Mouse (Mus musculus): Measurements from ENCODE around the gene Pter. TPM values are rescaled to one million over a fixed set of nuclear protein-coding genes. Genes with fewer than 3 reads are reported as not detected.
A peak's percentile ranks its signal among the peaks of the same experiment; 100 is the strongest.

The Pter gene
- total RNA-seq (2021): 1 to 10 TPM; 5.7 to 7.2 TPM
- long read RNA-seq, experiment 1, partial matches to known transcripts: 0 of 9 reads
- long read RNA-seq, experiment 1, other reads (novel, unspliced or antisense): 3 of 9 reads
- long read RNA-seq, experiment 2, partial matches to known transcripts: 0 of 5 reads
- long read RNA-seq, experiment 2, other reads (novel, unspliced or antisense): 1 of 5 reads

DNA sequence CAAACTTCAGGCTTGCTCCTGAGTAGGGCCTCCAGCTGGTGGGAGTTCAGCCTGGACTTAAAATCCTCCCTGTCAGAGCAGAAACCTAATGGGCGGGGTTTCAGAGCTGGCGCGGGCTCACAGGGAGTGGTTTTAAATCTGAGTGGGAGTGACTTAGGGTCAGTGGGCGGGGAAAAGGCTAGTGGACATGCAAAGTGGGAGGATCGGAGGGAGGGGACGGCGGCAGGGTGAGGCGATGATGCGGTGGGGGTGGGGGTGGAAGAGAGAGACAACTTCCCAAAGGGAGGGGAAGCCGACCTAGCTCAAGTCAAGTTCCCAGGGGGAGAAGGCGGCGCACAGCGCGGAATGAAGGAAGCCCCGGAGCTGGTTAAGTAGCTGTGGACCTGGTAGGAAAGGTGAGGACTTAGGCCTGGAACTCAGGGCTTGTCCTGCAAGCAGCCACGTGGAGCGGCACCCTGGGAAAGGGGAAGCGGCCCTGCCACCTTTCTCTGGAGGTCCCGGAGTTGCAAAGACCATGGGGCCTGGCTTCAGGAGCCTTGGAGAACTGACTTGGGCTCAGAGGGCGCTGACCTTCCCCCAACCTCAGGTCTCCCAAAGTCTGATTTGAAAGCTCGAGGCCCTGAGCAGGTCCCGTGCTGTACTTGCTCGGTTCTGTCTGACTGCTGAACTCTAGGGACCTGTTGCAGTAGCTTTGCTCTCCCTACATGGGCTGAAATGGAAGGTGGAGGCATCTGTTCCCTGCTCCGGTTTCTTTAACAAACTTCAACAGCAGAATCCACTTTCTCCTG, at the start of gene Pter:
TSS of gene Pter (plus strand) at position 238 of the 788 bp plus-strand sequence.
- intact Hi-C loops (cut with DNase I; ENCODE audit: low total_unique reads): no loop called here
- DNase-seq: peak; percentile 88

GRCm38 (mm10) chr2:12874232-12874631, 49.6 kb upstream of the Pter start:
- no peak for DNase-seq
- intact Hi-C loops (cut with DNase I; ENCODE audit: low total_unique reads): no loop called here

GRCm38 (mm10) chr2:12879492-12879891, 44.3 kb upstream of the Pter start:
- intact Hi-C loops (cut with DNase I; ENCODE audit: low total_unique reads): no loop called here
- DNase-seq: no peak

DNA sequence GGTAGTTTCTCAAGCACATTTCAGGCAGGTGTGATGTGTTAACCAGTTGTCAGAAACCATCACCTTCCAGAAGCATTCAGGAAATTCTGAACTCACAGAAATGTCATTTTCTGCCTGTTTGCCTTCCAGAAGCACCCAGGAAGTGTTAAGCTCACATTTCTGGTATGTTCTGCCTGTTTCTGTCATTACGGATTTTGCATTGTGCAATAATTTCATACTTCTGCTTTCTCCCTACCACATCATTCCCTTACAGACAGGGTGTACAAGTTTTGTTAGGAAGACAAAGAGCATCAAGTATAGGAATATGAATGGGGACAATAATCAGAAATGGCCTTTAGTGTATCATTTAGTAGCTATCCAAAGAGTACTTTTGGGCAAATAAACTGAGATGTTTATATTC, 42.8 kb upstream of the Pter start:
- intact Hi-C loops (cut with DNase I; ENCODE audit: low total_unique reads): no loop called here

GRCm38 (mm10) chr2:12883276-12883914, 40.4 kb upstream of the Pter start:
- no peak for DNase-seq
- intact Hi-C loops (cut with DNase I; ENCODE audit: low total_unique reads): no loop called here

More for the DNA sequence above, 42.8 kb upstream of the Pter start:
- DNase-seq: no peak

DNA sequence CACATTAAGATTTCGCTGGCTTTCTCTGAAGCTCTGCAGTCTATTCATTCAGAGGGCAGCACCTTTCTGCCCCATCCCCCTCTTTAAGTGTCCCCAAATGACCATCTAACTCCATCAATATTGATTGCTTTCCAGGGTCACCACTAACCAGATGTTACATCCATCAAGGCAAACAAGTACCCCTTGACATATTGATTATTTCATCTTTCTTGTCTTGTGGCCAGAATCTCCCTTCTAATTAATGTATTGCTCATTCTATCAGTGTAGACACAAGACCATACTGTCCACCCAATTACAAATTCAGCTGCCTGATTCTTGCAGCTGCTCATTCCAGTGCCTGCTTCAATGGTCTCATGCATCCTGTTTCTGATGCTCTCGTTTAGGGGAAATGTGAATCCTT, 36.8 kb upstream of the Pter start:
- intact Hi-C loops (cut with DNase I; ENCODE audit: low total_unique reads): no loop called here
- DNase-seq: no peak

- intact Hi-C loops (cut with DNase I; ENCODE audit: low total_unique reads): no loop called here
- DNase-seq: no peak
These were observed 18.1 kb upstream of the Pter start for GRCm38 (mm10) chr2:12905786-12906185.

DNA sequence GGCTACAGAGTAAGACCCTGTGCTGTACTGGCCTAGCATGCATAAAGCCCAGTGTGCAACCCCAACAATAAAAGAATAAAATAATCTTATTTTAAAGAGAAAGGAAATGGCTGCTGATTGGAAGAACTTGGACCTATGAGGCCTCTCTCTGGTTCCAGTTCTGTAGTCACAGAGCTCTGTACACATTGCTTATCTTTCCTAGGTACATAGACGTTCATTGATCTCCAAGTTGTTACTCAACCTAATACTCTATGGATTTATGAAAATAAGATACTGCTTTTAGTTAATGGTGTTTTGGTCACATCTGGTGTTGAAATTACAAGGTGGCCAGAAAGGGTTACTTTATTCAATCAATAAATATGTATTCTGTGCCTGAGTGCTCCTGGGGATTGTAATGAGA, 1.8 kb downstream of the Pter start:
- intact Hi-C loops (cut with DNase I; ENCODE audit: low total_unique reads): no loop called here
- no peak for DNase-seq

- intact Hi-C loops (cut with DNase I; ENCODE audit: low total_unique reads): no loop called here
- DNase-seq: no peak
These were observed 6.5 kb downstream of the Pter start for GRCm38 (mm10) chr2:12930338-12930737.

- intact Hi-C loops (cut with DNase I; ENCODE audit: low total_unique reads): no loop called here
- DNase-seq: no peak
These were observed 10.1 kb downstream of the Pter start for GRCm38 (mm10) chr2:12933905-12934304.

- intact Hi-C loops (cut with DNase I; ENCODE audit: low total_unique reads): no loop called here
- DNase-seq: no peak
These were observed 11.4 kb downstream of the Pter start for GRCm38 (mm10) chr2:12935286-12935685.

DNA sequence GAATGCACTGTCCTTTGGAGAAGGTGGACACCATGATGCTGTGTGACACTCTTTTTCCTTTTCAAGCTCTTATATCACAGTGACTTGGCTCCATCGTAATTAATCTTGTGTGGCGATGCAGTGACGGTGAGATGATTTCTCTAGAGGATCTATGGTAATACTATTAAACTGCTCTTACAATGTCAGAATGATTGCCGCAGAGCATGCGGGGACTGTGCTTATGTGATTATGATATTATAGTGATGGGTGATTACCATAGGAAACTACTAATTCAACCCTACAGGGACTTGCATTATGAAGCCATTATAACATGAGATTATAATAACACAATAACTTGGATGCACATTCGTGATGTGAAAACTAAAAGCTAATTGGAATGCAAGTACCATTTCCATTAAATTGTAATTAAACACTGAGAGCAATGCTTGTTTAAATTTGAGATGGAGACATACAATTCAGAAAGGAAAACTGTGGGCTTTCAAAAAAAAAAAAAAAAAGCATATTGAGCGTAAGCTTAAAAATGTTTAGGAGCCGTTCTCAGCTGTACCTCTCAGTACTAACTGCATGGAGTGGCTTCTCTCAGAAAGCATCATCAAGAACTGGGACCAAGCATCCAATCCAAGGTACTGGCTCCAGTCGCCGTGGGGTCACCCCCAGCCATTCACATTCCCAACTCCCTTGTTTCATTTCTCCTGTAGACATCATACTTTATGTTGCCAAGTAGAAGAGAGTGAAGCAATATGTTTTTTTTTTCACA, 13.8 kb downstream of the Pter start:
- intact Hi-C loops (cut with DNase I; ENCODE audit: low total_unique reads): no loop called here
- DNase-seq: no peak

- no peak for DNase-seq
- intact Hi-C loops (cut with DNase I; ENCODE audit: low total_unique reads): no loop called here
These were observed 14.8 kb downstream of the Pter start for GRCm38 (mm10) chr2:12938641-12939040.

DNA sequence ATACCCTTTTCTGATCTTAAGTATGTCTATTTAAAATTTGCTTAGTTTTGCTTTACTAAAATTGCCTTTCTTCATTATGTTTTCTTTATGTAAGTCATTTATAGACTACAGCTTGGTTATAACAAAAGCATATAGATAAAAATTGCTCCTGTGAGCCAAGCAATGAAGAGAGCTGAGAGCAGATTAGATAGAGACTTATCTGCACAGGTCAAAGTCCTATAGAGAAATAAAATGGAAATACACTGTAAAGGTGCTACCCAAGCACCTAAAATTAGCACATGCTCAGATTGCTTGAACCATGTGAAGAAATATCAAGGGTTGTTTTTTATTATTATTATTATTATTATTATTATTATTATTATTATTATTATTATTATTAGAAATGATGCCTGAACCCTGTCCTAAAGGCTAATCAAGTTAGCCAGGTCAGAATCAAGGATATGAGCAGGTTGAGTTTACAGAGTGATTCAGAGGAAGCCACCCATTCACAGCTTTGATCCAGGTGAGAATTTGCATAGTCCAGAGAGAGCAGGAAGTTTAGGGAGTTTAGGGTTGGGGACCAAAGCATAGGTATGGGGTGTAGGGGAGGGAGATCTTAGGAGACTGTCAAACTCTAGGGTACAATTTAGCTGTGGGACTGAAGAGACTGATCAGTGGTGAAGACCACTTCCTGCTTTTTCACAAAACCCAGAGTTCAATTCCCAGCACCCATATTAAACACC, 33.0 kb downstream of the Pter start:
- intact Hi-C loops (cut with DNase I; ENCODE audit: low total_unique reads): no loop called here
- DNase-seq: no peak

GRCm38 (mm10) chr2:12970049-12970724, 46.3 kb downstream of the Pter start:
- DNase-seq: no peak
- intact Hi-C loops (cut with DNase I; ENCODE audit: low total_unique reads): no loop called here

DNA sequence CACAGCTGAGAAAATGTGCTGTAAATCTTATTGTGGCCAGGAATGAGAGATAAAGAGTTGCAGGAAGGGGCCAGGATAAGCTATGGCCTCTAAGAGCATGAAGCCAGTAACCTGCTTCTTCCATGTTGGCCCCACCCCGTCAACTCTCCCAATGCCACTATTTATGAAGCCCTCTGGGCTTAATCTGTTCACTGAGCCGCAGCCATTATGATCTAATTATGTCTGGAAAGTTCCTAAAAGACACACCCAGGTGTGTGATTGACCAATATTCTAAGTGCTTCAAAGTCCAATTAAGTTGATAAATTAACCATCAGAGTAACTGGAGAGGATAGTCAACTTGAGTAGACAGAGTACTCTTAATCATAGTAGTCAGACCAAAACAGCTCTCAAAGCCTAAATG, 49.9 kb downstream of the Pter start:
- DNase-seq: no peak
- intact Hi-C loops (cut with DNase I; ENCODE audit: low total_unique reads): no loop called here

DNA sequence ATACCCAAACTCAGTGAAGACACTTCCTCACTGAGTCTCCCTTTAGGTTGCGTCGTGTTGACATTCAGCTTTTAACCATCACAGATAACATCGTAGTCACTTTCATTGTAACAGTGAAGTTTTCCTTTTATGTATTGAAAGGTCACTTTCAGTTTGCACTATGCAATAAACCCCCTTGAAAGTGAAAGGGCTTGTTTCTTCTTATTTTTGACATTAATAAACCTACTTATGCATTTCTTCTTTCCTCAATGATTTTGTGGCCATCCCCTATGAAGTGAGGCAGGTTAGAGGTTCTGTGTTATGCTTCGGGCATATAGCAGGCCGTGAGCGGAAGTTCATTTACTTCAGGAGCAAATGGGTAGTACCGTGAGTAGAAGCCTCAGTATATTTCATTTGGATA, 53.5 kb downstream of the Pter start:
- no peak for DNase-seq
- intact Hi-C loops (cut with DNase I; ENCODE audit: low total_unique reads): no loop called here

GRCm38 (mm10) chr2:12978771-12979170, 54.9 kb downstream of the Pter start:
- intact Hi-C loops (cut with DNase I; ENCODE audit: low total_unique reads): no loop called here

More at GRCm38 (mm10) chr2:12978771-12979170, 54.9 kb downstream of the Pter start:
- no peak for DNase-seq
